Mouse (Mus musculus) kidney, embryonic 15.5 days (tissue): ENCODE measurements around the gene Adra1b. TPM values are rescaled to one million over a fixed set of nuclear protein-coding genes. Genes with fewer than 3 reads are reported as not detected.
A peak's percentile ranks its signal among the peaks of the same experiment; 100 is the strongest.

Experiments used
- ATAC-seq: fragments of 200-750 bp; cut with Nextera tagmentation; replicated peaks from 2 replicates; pipeline ENCODE4 v1.8.0; 2017; ENCODE audit warnings: moderate TSS enrichment; ENCODE audit not compliant: low FRiP score
- H3K27ac ChIP-seq: fragments of 300-500 bp; sonication (generic); 2 replicates; pipeline ENCODE4 v1.5.1; 2015; ENCODE audit warnings: mild to moderate bottlenecking, inconsistent platforms
- H3K27me3 ChIP-seq: fragments of 300-500 bp; sonication (generic); 2 replicates; pipeline ENCODE4 v1.6.1; 2015; ENCODE audit warnings: inconsistent platforms
- H3K36me3 ChIP-seq: fragments of 300-500 bp; sonication (generic); 2 replicates; pipeline ENCODE4 v1.6.1; 2015; ENCODE audit warnings: inconsistent platforms
- H3K4me1 ChIP-seq: fragments of 300-500 bp; sonication (generic); 2 replicates; pipeline ENCODE4 v1.6.1; 2015; ENCODE audit warnings: inconsistent platforms
- H3K4me2 ChIP-seq: fragments of 300-500 bp; sonication (generic); 2 replicates; pipeline ENCODE4 v1.6.1; 2015; ENCODE audit warnings: moderate library complexity, mild to moderate bottlenecking, inconsistent platforms
- H3K4me3 ChIP-seq: fragments of 300-500 bp; sonication (generic); replicated peaks from 2 replicates; pipeline ENCODE4 v1.5.1; 2015; ENCODE audit warnings: mild to moderate bottlenecking, inconsistent platforms
- H3K9ac ChIP-seq: fragments of 300-500 bp; sonication (generic); 2 replicates; pipeline ENCODE4 v1.6.1; 2015; ENCODE audit warnings: mild to moderate bottlenecking, inconsistent platforms
- H3K9me3 ChIP-seq: fragments of 300-500 bp; sonication (generic); replicated peaks from 2 replicates; pipeline ENCODE4 v1.6.1; 2016; ENCODE audit warnings: inconsistent platforms
- WGBS: fragments of 180-500 bp; shearing (Covaris S2); methylation state at CpG from one replicate; pipeline ENCODE4 v1.1.7; 2015; ENCODE audit warnings: mixed read lengths; 5-methylcytosine and 5-hydroxymethylcytosine counted together
- polyA plus RNA-seq: library from polyadenylated mRNA; unstranded; fragments of >200 nt; fragmentation: Nextera tagmentation; extraction: Ambion mirVana; gene quantifications from 2 replicates; pipeline ENCODE4 v1.2.1, GENCODE M21; 2015

Adra1b gene
- 0.73 and 0.96 TPM in 2 replicates for polyA plus RNA-seq

DNA sequence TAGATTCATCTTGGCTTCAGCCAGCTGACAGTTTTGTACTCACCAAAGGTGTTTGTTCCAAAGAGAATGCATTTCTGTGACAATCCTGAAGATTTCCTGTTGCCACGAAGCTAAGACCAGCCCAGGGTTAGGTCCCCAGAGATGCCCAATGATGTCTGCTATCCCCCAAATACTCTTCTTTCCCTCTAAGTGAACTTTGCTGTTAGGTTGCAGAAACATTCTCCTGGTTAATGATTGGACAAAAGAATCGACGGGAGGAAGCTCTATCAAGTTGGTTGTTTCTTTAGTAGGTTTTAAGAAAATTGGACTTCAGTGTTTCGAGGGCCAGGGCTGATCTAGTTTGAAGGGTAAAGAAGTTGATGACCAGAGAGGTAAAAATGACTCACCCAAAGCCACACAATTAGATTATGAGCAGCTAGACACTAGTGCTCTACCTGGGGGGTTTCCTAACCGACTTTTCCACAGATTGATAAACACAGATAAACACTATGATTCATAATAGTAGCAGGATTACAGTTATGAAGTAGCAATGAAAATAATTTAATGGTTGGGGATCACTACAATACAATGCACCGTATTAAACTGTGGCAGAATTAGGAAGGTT, at the start of gene Adra1b:
Gene Adra1b (minus strand): TSS at position 160 of the 604 bp plus-strand sequence.
- ATAC-seq = no peak
- Histone ChIP-seq H3K36me3 (no peaks in the 10 kb centered on the region), H3K9ac (no peak within 1 kb of the TSS), H3K27me3 (no peaks in the 10 kb centered on the region), H3K4me1 (no peaks in the 10 kb centered on the region), H3K4me2 (no peak within 1 kb of the TSS), H3K9me3 (no peaks in the 10 kb centered on the region), H3K4me3 (no peak within 1 kb of the TSS), H3K27ac (no peak within 1 kb of the TSS)
- 73% methylated on average over 6 of the region's 6 CpGs for WGBS

DNA sequence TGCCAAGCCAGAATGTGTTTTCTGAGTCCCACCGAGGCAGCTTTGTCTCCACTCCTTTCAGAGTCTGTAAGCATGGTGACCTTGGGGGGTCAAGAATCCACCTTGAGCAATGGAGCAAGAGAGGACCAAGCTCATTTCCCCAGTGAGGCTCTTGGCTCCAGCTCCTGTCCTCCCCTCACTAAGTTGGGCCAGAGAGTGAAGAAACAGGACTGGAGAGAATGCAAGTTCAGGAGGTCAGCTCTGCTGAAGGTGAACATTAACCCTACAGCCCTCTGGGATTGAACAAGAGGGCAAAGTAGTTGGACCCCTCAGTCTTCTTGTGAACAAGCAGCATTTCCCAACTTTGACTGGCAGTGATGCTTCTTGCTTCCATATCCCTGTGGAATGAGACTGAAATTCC, 49.3 kb upstream of the Adra1b start:
- 67% methylated on average over 1 of the region's 1 CpGs for WGBS

GRCm38 (mm10) chr11:43943781-43944180, 42.8 kb upstream of the Adra1b start:
- H3K9me3 ChIP-seq = no peaks in the 10 kb centered on the region
- no peaks in the 10 kb centered on the region for H3K27me3 ChIP-seq
- H3K36me3 ChIP-seq = no peaks in the 10 kb centered on the region
- no peak overlapping the region for H3K4me3 ChIP-seq
- no peak overlapping the region for H3K9ac ChIP-seq
- ATAC-seq = no peak
- no peaks in the 10 kb centered on the region for H3K4me1 ChIP-seq
- no peak overlapping the region for H3K27ac ChIP-seq
- WGBS = 70% methylated on average over 2 of the region's 2 CpGs
- H3K4me2 ChIP-seq = no peak overlapping the region

More for the DNA sequence above, 49.3 kb upstream of the Adra1b start:
- Histone ChIP-seq H3K36me3 (no peaks in the 10 kb centered on the region), H3K9me3 (no peaks in the 10 kb centered on the region), H3K4me2 (no peak overlapping the region), H3K4me1 (0 out of 2 replicates have a peak, but pooled peaks cover 3% of the 10 kb centered on the region), H3K9ac (no peak overlapping the region), H3K4me3 (no peak overlapping the region), H3K27ac (no peak overlapping the region), H3K27me3 (no peaks in the 10 kb centered on the region)
- peak; percentile 33; the same call in 1 of the 2 replicates for ATAC-seq

DNA sequence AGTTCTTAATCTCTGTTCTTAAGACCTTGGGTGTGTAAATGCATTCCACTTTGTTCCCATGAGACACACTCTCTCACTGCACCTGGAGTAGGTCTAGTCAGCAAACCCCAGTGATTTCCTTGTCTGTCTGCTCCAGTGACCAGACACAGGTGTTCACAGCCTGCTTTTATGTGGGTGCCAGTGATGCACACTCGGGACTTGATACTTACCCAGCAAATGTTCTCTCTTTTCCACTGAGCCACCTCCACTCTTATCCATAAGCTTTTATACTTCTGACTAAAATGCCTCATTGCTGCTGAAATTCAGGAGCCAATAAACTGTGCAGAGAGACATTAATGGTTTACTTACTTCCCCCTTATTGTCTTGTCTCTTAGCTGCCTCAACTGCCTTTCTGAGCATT, 42.2 kb upstream of the Adra1b start:
- Histone ChIP-seq H3K4me3 (no peak overlapping the region), H3K27me3 (no peaks in the 10 kb centered on the region), H3K9me3 (no peaks in the 10 kb centered on the region), H3K4me1 (no peaks in the 10 kb centered on the region), H3K4me2 (no peak overlapping the region), H3K27ac (no peak overlapping the region), H3K36me3 (no peaks in the 10 kb centered on the region), H3K9ac (no peak overlapping the region)
- 84% methylated on average over 1 of the region's 1 CpGs for WGBS
- no peak for ATAC-seq

- H3K4me1 ChIP-seq = no peaks in the 10 kb centered on the region
- H3K9ac ChIP-seq = no peak overlapping the region
- no peak overlapping the region for H3K27ac ChIP-seq
- WGBS = 92% methylated on average over 6 of the region's 6 CpGs
- no peak overlapping the region for H3K4me2 ChIP-seq
- H3K27me3 ChIP-seq = no peaks in the 10 kb centered on the region
- no peaks in the 10 kb centered on the region for H3K36me3 ChIP-seq
- no peaks in the 10 kb centered on the region for H3K9me3 ChIP-seq
- ATAC-seq = no peak
- no peak overlapping the region for H3K4me3 ChIP-seq
These were observed 39.6 kb upstream of the Adra1b start for GRCm38 (mm10) chr11:43940501-43941202.

DNA sequence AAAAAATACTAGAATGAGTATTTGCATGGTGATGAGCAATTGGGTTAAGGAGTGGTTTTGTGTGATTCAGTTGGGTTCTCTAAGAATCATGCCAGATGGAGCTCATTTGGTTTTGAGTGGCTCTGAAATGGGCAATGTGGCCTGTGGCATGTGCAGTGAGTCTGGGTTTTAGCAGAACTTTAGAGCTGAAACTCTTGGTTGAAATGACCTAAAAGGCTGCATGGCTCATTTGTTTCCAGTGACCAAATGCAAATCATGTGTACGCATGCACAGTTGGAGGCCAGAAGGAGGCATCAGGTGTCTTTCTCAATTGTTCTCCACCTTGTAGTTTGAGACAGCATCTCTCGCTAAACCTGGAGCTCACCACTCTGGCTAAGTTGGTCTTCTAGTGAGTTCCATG, 35.0 kb upstream of the Adra1b start:
- Histone ChIP-seq H3K27ac (no peak overlapping the region), H3K4me1 (no peaks in the 10 kb centered on the region), H3K27me3 (no peaks in the 10 kb centered on the region), H3K4me2 (no peak overlapping the region), H3K36me3 (no peaks in the 10 kb centered on the region), H3K4me3 (no peak overlapping the region), H3K9ac (no peak overlapping the region), H3K9me3 (no peaks in the 10 kb centered on the region)
- ATAC-seq = no peak
- 87% methylated on average over 2 of the region's 2 CpGs for WGBS

GRCm38 (mm10) chr11:43933480-43933879, 32.5 kb upstream of the Adra1b start:
- Histone ChIP-seq H3K9ac (no peak overlapping the region), H3K27me3 (no peaks in the 10 kb centered on the region), H3K9me3 (no peaks in the 10 kb centered on the region), H3K4me1 (no peaks in the 10 kb centered on the region), H3K27ac (no peak overlapping the region), H3K4me3 (no peak overlapping the region), H3K36me3 (no peaks in the 10 kb centered on the region), H3K4me2 (no peak overlapping the region)
- 0 out of 2 replicates have a peak, but pooled peaks have one; percentile 18 for ATAC-seq
- WGBS = 69% methylated on average over 6 of the region's 6 CpGs

- ATAC-seq = no peak
- no peaks in the 10 kb centered on the region for H3K36me3 ChIP-seq
- no peaks in the 10 kb centered on the region for H3K9me3 ChIP-seq
- H3K4me2 ChIP-seq = no peak overlapping the region
- 91% methylated on average over 4 of the region's 4 CpGs for WGBS
- H3K27me3 ChIP-seq = no peaks in the 10 kb centered on the region
- H3K27ac ChIP-seq = no peak overlapping the region
- no peaks in the 10 kb centered on the region for H3K4me1 ChIP-seq
- no peak overlapping the region for H3K9ac ChIP-seq
- H3K4me3 ChIP-seq = no peak overlapping the region
These were observed 32.0 kb upstream of the Adra1b start for GRCm38 (mm10) chr11:43933000-43933399.

DNA sequence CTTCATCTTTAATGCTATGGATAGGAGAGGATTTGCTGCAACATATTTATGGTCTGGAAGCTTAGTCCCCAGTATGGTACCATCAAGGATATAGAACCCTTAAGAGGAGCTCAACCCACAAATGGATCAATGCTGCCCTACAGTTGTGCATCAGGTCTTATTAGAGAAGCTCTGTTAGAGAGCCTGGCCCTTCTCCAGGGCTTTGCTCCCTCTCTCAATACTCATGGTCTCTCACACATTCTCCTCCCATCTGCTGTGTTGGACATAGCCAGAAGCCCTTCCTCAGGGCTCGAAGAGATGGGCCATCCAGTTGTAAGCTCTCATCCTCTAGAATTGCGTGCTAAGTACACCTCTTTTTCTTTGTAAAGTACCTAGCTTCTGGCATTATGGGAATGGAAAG, 29.2 kb upstream of the Adra1b start:
- ATAC-seq = no peak
- 87% methylated on average over 2 of the region's 2 CpGs for WGBS
- H3K9me3 ChIP-seq = no peaks in the 10 kb centered on the region
- H3K4me1 ChIP-seq = no peaks in the 10 kb centered on the region
- H3K9ac ChIP-seq = no peak overlapping the region
- no peaks in the 10 kb centered on the region for H3K27me3 ChIP-seq
- no peak overlapping the region for H3K4me3 ChIP-seq
- H3K4me2 ChIP-seq = no peak overlapping the region
- no peaks in the 10 kb centered on the region for H3K36me3 ChIP-seq
- H3K27ac ChIP-seq = no peak overlapping the region

DNA sequence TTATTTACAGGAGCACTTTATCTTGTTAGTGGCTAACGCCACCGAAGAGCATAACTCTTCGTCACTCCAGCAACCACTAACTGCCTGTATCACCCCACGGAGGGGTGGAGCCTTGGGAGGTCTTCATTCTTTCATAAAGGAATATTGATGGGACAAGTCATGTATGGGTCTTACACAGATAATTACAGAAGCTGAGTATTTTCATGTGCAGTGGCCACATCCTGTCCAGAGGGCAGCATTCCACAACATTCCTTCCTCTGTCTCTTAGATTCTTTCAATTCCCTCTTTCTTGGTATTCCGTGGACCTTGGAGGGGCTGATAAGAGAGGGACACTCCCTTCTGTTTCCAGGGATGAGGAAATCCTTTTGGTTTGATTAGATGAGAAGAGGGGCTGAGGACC, 28.7 kb upstream of the Adra1b start:
- 62% methylated on average over 5 of the region's 5 CpGs for WGBS
- H3K4me2 ChIP-seq = no peak overlapping the region
- H3K9me3 ChIP-seq = no peaks in the 10 kb centered on the region
- ATAC-seq = no peak
- no peaks in the 10 kb centered on the region for H3K36me3 ChIP-seq
- no peaks in the 10 kb centered on the region for H3K27me3 ChIP-seq
- H3K4me1 ChIP-seq = no peaks in the 10 kb centered on the region
- H3K4me3 ChIP-seq = no peak overlapping the region
- no peak overlapping the region for H3K27ac ChIP-seq
- no peak overlapping the region for H3K9ac ChIP-seq

GRCm38 (mm10) chr11:43929178-43929577, 28.2 kb upstream of the Adra1b start:
- no peak overlapping the region for H3K4me3 ChIP-seq

DNA sequence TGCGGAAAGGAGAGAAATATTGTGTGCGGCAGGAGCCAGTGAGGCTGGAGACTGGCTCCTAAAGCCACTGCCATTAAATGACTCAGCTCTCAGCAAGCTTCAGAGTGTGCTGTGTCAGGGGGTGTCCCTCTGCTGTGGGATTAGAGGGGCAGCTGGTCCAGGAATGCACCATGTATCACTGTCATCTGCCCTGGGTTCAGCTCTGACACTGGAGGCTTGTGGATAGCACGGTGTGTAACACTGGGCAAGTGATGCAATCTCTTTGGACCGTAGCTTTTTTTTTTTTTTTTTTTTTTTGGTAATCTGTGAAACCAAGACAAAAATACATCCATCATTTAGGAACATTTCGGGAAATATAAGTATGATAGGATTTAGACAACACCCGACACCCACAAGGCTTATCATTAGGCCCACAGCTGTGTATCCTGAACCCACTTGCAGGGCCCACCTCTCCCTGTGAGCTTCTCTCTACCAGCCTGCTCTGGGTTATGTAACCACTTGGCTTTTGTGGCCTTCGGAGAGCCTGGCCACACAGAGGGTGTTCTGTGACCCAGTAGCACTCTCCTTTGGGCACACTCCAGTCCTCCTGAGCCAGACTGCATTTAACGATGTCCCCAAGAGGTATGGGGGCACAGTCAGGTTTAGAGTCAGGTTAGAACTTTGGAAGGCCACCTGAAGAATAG, 26.3 kb upstream of the Adra1b start:
- ATAC-seq = no peak
- H3K27me3 ChIP-seq = no peaks in the 10 kb centered on the region
- no peak overlapping the region for H3K4me2 ChIP-seq
- no peaks in the 10 kb centered on the region for H3K4me1 ChIP-seq
- H3K27ac ChIP-seq = no peak overlapping the region
- no peak overlapping the region for H3K9ac ChIP-seq
- H3K36me3 ChIP-seq = no peaks in the 10 kb centered on the region
- WGBS = 82% methylated on average over 8 of the region's 8 CpGs
- H3K4me3 ChIP-seq = no peak overlapping the region
- no peaks in the 10 kb centered on the region for H3K9me3 ChIP-seq

More at GRCm38 (mm10) chr11:43929178-43929577, 28.2 kb upstream of the Adra1b start:
- no peak overlapping the region for H3K27ac ChIP-seq
- WGBS = 52% methylated on average over 5 of the region's 5 CpGs
- no peaks in the 10 kb centered on the region for H3K4me1 ChIP-seq
- H3K4me2 ChIP-seq = no peak overlapping the region
- no peaks in the 10 kb centered on the region for H3K9me3 ChIP-seq
- no peaks in the 10 kb centered on the region for H3K36me3 ChIP-seq
- H3K9ac ChIP-seq = no peak overlapping the region
- ATAC-seq = no peak
- no peaks in the 10 kb centered on the region for H3K27me3 ChIP-seq
